Comparison of ENCODE assay signal across 21 mouse cellular contexts in genomic region chr14:99383170-99383569, GRCm38 (mm10).
DNase-seq lines count a peak whose midpoint lies in the region; ATAC-seq and TF ChIP-seq lines count a peak whose summit lies in the region.
"Had no signal": no experiment of that assay in that cellular context is flagged by ENCODE, and none has a peak within 500 bp of the region (broad histone marks: within the 10 kb centered on the region; RNA-seq: fewer than 3 reads in every experiment).

No protein-coding gene starts in this region.

- no peak for TF ChIP-seq CTCF in intestine, postnatal 0 days (IDR thresholded peaks at IDR 0.05; ENCODE audit: low read depth)

- peak; percentile 25 for DNase-seq in NIH3T3 (ENCODE audit: low read depth)
- no peak for DNase-seq in cerebellum, adult 11-12 months
- DNase-seq: adrenal gland, adult 2 months; adrenal gland, postnatal 10 days; adrenal gland, postnatal 25 days; B cell, adult 2 months; cerebellum, adult 11 months; cerebellum, adult 2 months; cerebellum, adult 9-10 months; cerebellum, postnatal 10 days; cerebellum, postnatal 25 days had no signal

- no peaks in the 10 kb centered on the region for H3K27me3 ChIP-seq in intestine, postnatal 0 days (replicated peaks; ENCODE audit: control insufficient read depth, insufficient read depth, low read length)
- no peaks in the 10 kb centered on the region for H3K27me3 ChIP-seq in intestine, embryonic 15.5 days (replicated peaks)
- H3K27me3 ChIP-seq in midbrain, embryonic 15.5 days (replicated peaks) = no peaks in the 10 kb centered on the region
- H3K27me3 ChIP-seq: embryonic facial prominence, embryonic 13.5 days; embryonic facial prominence, embryonic 15.5 days; forebrain, embryonic 12.5 days had no signal

- no peak overlapping the region for H3K4me3 ChIP-seq in intestine, postnatal 0 days (ENCODE audit: low read depth, low read length)
- H3K4me3 ChIP-seq in intestine, embryonic 15.5 days (replicated peaks) = no peak overlapping the region
- no peak overlapping the region for H3K4me3 ChIP-seq in midbrain, embryonic 15.5 days
- H3K4me3 ChIP-seq: embryonic facial prominence, embryonic 13.5 days; embryonic facial prominence, embryonic 15.5 days; erythroblast, embryonic 14.5 days; forebrain, embryonic 10.5 days; forebrain, embryonic 12.5 days had no signal

- no peaks in the 10 kb centered on the region for H3K36me3 ChIP-seq in intestine, postnatal 0 days (ENCODE audit: control insufficient read depth, insufficient read depth)
- no peaks in the 10 kb centered on the region for H3K36me3 ChIP-seq in intestine, embryonic 15.5 days
- no peaks in the 10 kb centered on the region for H3K36me3 ChIP-seq in midbrain, embryonic 15.5 days (replicated peaks)
- H3K36me3 ChIP-seq: embryonic facial prominence, embryonic 13.5 days; embryonic facial prominence, embryonic 15.5 days; forebrain, embryonic 10.5 days; forebrain, embryonic 12.5 days had no signal

- peak; percentile 63 for ATAC-seq in intestine, postnatal 0 days
- no peak for ATAC-seq in intestine, embryonic 15.5 days
- ATAC-seq in midbrain, embryonic 15.5 days (replicated peaks) = no peak
- ATAC-seq: forebrain, embryonic 14.5 days; forebrain, embryonic 16.5 days had no signal

- no peaks in the 10 kb centered on the region for H3K9me3 ChIP-seq in intestine, postnatal 0 days (ENCODE audit: control insufficient read depth)
- H3K9me3 ChIP-seq in intestine, embryonic 15.5 days = no peaks in the 10 kb centered on the region
- no peaks in the 10 kb centered on the region for H3K9me3 ChIP-seq in midbrain, embryonic 15.5 days
- H3K9me3 ChIP-seq: embryonic facial prominence, embryonic 13.5 days; embryonic facial prominence, embryonic 15.5 days; forebrain, embryonic 10.5 days; forebrain, embryonic 12.5 days had no signal

- H3K4me2 ChIP-seq in intestine, postnatal 0 days (replicated peaks; ENCODE audit: low read depth) = no peak overlapping the region
- H3K4me2 ChIP-seq in intestine, embryonic 15.5 days (replicated peaks) = no peak overlapping the region
- H3K4me2 ChIP-seq in midbrain, embryonic 15.5 days = no peak overlapping the region
- H3K4me2 ChIP-seq: embryonic facial prominence, embryonic 13.5 days; embryonic facial prominence, embryonic 15.5 days; forebrain, embryonic 12.5 days had no signal

- H3K4me1 ChIP-seq in intestine, postnatal 0 days (replicated peaks; ENCODE audit: control insufficient read depth, insufficient read depth, low read length) = no peaks in the 10 kb centered on the region
- no peaks in the 10 kb centered on the region for H3K4me1 ChIP-seq in intestine, embryonic 15.5 days (replicated peaks)
- H3K4me1 ChIP-seq in midbrain, embryonic 15.5 days = no peaks in the 10 kb centered on the region
- H3K4me1 ChIP-seq: embryonic facial prominence, embryonic 13.5 days; embryonic facial prominence, embryonic 15.5 days; forebrain, embryonic 10.5 days; forebrain, embryonic 12.5 days had no signal

- H3K9ac ChIP-seq in intestine, postnatal 0 days (ENCODE audit: low read depth, low read length) = no peak overlapping the region
- no peak overlapping the region for H3K9ac ChIP-seq in intestine, embryonic 15.5 days
- H3K9ac ChIP-seq in midbrain, embryonic 15.5 days = no peak overlapping the region
- H3K9ac ChIP-seq: embryonic facial prominence, embryonic 13.5 days; embryonic facial prominence, embryonic 15.5 days; forebrain, embryonic 12.5 days had no signal

- WGBS in intestine, postnatal 0 days = 69% methylated on average over 6 of the region's 6 CpGs
- 93% methylated on average over 6 of the region's 6 CpGs for WGBS in intestine, embryonic 15.5 days
- 87% methylated on average over 6 of the region's 6 CpGs for WGBS in midbrain, embryonic 15.5 days

- H3K27ac ChIP-seq in intestine, postnatal 0 days (ENCODE audit: low read depth, low read length) = peak overlapping the region; percentile 70
- H3K27ac ChIP-seq in intestine, embryonic 15.5 days = no peak overlapping the region
- no peak overlapping the region for H3K27ac ChIP-seq in midbrain, embryonic 15.5 days
- H3K27ac ChIP-seq: embryonic facial prominence, embryonic 13.5 days; embryonic facial prominence, embryonic 15.5 days; forebrain, embryonic 10.5 days; forebrain, embryonic 12.5 days had no signal
